Mouse (Mus musculus) liver, postnatal 0 days (tissue): Measurements from ENCODE around the gene Fezf1.

ENCODE experiments used
- CTCF ChIP-seq: sonication (generic); IDR thresholded peaks from 2 replicates; pipeline ENCODE4 v1.5.1; 2016; ENCODE audit warnings: antibody characterized with exemption, low read depth
- EP300 ChIP-seq: IDR thresholded peaks from 2 replicates; pipeline ENCODE4 v1.6.1; 2016; ENCODE audit warnings: antibody characterized with exemption, low read depth, mild to moderate bottlenecking

DNA sequence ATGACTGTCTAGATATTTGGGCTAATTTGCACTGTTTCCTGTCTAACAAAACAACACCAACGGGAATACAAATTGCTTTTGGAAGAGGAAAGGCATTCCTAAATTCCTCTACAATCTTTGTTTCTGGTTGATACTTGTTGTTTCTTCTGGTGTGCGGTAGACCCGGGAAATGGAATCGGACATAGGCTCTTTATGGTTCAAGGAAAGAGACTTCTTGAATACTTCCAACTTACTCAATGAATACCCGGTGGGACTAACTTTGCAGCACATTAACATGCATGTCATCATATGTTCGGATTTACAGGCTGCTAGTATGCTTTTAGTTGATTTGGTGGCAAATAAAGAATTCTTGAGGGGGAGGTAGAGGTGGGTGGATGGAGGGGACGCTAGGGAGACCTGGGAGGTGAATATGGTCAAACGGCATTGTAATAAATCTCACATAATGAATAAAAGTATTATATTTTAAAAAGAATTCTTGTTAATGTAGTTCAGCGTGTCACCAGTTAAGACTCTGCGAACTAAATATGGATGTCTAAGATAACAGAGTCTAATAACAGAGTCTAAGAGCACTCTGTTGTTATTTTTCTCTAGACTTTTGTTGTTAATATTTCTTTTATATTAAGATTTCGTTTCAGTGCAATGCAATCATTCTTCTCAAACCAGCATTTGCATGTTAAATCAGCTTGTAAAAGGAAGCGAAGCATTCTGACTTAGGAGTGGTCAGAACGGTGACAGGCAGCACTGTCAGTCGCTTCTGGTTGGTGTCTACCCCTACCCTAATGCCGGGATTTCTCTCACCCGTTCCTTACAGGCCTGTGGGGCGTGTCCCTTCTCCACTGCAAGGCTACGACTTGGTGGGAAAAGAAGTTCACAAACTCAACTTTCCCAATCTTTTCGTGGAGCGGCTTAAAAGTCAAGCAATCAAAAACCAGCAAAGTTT is 4.3 kb upstream of the Fezf1 start:
- TF ChIP-seq CTCF (no peak), EP300 (no peak)
